Mouse (Mus musculus) ovary, postnatal 14 days (tissue): Measurements from ENCODE around the gene Slc12a4.
A peak's percentile ranks its signal among the peaks of the same experiment; 100 is the strongest.

Experiments
- DNase-seq: peaks from one replicate; pipeline ENCODE4 v3.0.0; 2022; ENCODE audit warnings: low spot score

Gene Slc12a4

GRCm38 (mm10) chr8:105969367-105969766 lies 3.5 kb upstream of the Slc12a4 start:
- DNase-seq: no peak

DNA sequence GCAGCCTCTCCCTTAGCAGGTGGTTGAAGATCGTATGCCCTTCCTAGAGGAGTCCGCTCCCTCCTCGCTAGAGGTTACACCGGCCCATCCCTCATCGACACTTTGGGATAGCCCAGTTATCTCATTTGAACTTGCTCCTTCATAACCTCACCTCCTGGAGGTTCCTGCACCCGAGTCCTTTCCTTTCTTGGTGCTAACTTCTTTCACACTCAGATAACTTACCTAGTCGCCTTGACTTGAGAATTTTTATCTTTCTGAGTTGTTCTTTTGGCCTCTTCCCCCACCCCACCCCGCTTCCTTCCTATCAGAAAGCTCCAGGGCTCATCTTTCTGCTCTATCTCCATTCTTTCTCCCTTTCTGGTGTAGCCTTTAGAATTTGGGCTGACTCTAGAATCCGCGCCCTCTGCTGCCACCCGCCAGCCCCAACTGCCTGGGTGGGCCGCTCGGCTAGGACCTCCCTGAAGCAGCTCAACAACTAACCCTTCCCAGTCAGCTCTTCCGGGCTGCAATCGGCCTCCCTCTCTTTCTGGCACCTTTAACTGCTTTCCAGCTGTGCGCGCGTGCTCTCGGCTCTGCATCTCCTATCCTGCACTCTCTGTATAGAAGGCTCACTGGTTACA lies 905 bp upstream of the Slc12a4 start:
- DNase-seq: peak; percentile 37

DNA sequence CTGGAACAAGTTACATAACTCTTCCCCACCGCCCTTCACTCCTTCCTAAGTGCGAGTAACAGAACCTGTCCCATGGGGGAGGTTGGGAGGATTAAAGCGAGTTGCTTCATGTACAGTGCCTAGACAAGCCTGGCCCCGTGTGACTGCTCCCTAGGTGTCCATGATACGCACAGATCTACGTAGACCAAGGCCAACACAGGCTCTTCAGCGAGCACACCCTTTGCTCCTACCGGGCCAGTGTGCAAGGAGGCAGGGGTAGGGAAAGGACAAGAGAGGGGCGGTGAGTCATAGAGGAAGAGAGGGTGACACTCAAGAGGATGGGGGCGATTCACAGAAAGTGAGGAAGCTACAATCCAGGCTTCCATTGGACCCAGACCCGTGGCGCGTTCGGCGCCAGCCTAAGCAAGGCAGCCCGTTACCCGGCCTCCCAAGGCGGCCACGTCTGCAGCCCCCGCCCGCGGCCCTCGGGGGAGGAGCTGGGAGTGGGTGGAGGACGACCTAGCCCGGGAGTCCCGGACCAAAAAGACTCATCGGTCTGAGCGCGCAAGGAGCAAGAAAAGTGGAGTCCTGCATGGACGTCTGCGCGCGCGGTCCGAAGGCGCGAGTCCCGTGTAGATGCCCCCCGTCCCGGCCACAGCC lies 512 bp downstream of the Slc12a4 start:
- peak; percentile 29 for DNase-seq

- no peak for DNase-seq
These were observed 1.2 kb downstream of the Slc12a4 start for GRCm38 (mm10) chr8:105964506-105965265.

DNA sequence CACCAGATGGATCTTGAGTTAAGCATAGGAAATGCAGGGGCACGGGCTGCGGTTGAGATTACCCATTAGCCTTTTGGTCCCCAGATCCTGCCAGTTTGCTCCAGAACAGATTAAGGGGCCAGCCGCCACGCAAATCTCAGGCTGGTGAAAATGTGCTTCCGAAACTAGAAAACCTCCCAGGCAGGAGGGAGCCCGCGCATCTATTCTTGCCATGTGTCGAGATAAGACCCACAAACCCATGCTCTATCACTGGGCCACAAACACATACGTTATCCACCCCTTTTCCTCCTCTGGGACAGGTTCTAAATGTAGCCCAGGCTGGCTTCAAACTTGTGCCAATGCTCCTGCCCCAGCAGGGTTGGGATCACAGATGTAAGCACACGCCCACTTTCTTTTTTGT lies 4.4 kb downstream of the Slc12a4 start:
- DNase-seq: no peak

DNA sequence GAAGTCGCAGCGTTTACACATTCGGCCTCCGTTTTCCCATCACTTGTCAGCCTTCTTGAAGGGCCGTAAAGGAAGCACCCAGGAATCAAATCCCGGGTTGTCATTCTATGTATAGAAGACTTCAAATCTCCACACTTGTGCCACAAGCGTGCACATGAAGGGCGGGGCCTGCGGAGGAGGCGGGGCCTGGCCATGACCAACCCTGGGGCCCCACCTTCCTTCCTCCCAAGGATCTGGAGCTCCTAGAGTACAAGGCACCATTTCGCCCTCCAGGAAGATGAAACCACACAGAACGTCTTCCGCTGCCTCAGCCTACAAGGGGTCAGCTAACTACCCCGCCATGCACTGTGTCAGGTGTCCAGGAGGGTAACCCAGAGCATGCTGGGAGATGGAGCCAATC lies 4.8 kb downstream of the Slc12a4 start:
- no peak for DNase-seq

- peak; percentile 45 for DNase-seq
These were observed 6.5 kb downstream of the Slc12a4 start for GRCm38 (mm10) chr8:105959350-105959749.

GRCm38 (mm10) chr8:105957813-105958212 lies 8.1 kb downstream of the Slc12a4 start:
- no peak for DNase-seq

DNA sequence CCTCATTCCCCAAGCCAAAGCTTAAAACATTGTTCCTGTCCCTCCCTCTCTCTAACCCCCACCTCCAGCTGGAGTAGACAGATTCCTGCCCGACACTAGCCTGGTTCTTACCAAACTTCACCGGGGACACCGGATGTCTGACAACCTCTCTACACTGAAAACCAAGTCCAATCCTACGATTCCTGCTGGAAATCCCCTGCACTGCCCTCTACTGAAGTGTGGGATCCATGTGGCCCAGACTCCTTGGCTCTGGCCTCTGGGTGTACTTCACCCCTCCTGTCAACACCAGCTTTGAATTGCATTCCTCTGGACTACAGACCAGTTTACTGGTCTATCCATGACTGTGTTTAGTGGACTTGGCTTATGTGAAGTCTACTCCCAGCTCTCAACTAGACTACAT lies 9.3 kb downstream of the Slc12a4 start:
- no peak for DNase-seq

GRCm38 (mm10) chr8:105951057-105951659 lies 14.7 kb downstream of the Slc12a4 start:
- DNase-seq: no peak

- DNase-seq: peak; percentile 62
These were observed 16.5 kb downstream of the Slc12a4 start for GRCm38 (mm10) chr8:105949350-105949749.

DNA sequence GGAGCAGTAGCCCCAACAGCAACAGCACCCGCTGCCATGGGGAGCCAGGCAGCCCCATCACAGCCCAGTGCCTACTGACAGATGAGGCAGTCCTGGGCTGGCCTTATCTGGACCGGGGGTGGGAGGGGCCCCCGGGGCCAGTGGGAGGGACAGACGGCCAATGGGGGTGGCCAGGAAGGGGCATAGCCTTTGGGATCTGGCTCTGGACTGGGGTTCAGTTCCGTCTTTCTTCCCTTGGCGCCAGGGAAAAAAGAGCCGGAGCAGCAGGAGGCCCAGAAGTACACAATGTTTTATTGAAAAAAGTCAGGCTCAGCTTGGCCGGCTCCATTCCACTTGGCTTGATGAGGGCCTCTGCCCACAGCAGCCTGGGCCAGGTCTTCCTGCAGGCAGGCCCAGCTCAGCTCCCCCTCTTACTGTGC lies 22.6 kb downstream of the Slc12a4 start, which contains the start of gene Lcat:
Gene Lcat (minus strand): TSS at position 62 of the 419 bp plus-strand sequence.
- no peak for DNase-seq

DNA sequence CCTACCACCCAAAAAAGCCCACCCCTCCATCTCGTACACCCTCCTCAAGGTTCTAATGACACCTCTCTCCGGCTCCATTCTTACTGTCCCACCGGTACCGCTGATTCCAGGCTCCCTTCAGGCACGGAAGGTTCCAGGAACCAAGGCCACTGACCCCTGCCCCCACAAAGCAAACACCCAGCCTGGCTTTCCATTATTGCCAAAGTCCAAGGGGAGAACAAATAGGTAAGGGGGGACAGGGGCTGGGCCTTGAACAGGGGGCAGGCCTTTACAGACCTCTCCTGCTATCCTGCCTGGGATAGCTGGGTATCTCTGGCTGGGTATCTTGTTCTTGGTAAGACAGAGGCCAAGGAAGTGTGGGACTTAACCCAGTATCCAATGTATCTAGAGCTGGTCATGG lies 23.4 kb downstream of the Slc12a4 start:
- DNase-seq: no peak

GRCm38 (mm10) chr8:105942026-105942425 lies 23.9 kb downstream of the Slc12a4 start:
- DNase-seq: no peak

- no peak for DNase-seq
These were observed 27.6 kb downstream of the Slc12a4 start, which contains the start of gene Psmb10 for GRCm38 (mm10) chr8:105938306-105938669. TSS of gene Psmb10 (minus strand) at chr8:105938444.

- DNase-seq: no peak
These were observed 28.2 kb downstream of the Slc12a4 start for GRCm38 (mm10) chr8:105937496-105938305.

- peak; percentile 72 for DNase-seq
These were observed 28.9 kb downstream of the Slc12a4 start for GRCm38 (mm10) chr8:105936866-105937475.

- DNase-seq: no peak
These were observed 29.9 kb downstream of the Slc12a4 start for GRCm38 (mm10) chr8:105935863-105936603.

- no peak for DNase-seq
These were observed 30.8 kb downstream of the Slc12a4 start for GRCm38 (mm10) chr8:105935105-105935504.

DNA sequence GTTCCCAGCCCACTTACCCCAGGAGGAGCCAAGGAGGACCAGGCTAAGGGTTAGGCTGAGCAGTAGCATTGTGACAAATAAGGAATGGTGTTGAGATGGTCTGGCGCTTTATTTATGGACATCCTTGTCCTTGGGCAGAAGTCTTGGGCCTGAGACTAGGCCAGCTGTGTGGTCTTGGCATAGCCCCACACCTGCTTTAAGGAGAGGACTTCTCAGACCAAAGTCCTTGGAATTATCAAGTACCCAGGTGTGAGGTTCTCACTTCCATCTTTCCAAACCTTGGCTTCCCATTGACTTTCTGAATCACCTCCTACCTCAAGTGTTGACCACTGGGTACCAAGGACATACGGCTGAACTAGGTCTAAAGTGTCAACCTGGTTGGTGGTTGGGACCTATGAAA lies 32.1 kb downstream of the Slc12a4 start, which contains the start of gene Ctrl:
Gene Ctrl (minus strand): TSS at position 101 of the 400 bp plus-strand sequence.
- no peak for DNase-seq
